Mouse (Mus musculus) heart, postnatal 0 days (tissue): Measurements from ENCODE around the gene Dgat2. TPM values are rescaled to one million over a fixed set of nuclear protein-coding genes. Genes with fewer than 3 reads are reported as not detected.

Experiments used
- ATAC-seq: fragments of 200-750 bp; cut with Nextera tagmentation; 2 replicates; pipeline ENCODE4 v1.8.0; 2017; ENCODE audit warnings: low read depth, moderate number of reproducible peaks, moderate library complexity; ENCODE audit not compliant: insufficient read depth
- DNase-seq: peaks from one replicate; pipeline ENCODE4 v3.0.0-alpha.2; 2016; ENCODE audit warnings: low spot score
- H3K27ac ChIP-seq: fragments of 300-500 bp; sonication (generic); 2 replicates; pipeline ENCODE4 v1.5.1; 2014; ENCODE audit warnings: low read depth, mild to moderate bottlenecking
- H3K27me3 ChIP-seq: fragments of 300-500 bp; sonication (generic); 2 replicates; pipeline ENCODE4 v1.6.1; 2014; ENCODE audit warnings: low read length, mixed read lengths; ENCODE audit not compliant: control insufficient read depth, insufficient read depth
- H3K36me3 ChIP-seq: fragments of 300-500 bp; sonication (generic); replicated peaks from 2 replicates; pipeline ENCODE4 v1.6.1; 2014; ENCODE audit warnings: low read length, mixed read lengths; ENCODE audit not compliant: control insufficient read depth, insufficient read depth
- H3K4me1 ChIP-seq: fragments of 300-500 bp; sonication (generic); 2 replicates; pipeline ENCODE4 v1.6.1; 2014; ENCODE audit warnings: antibody characterized with exemption; ENCODE audit not compliant: control insufficient read depth, insufficient read depth
- H3K4me2 ChIP-seq: fragments of 300-500 bp; sonication (generic); 2 replicates; pipeline ENCODE4 v1.6.1; 2014; ENCODE audit warnings: low read depth, mild to moderate bottlenecking, low read length, moderate library complexity
- H3K4me3 ChIP-seq: fragments of 300-500 bp; sonication (generic); 2 replicates; pipeline ENCODE4 v1.5.1; 2014; ENCODE audit warnings: low read depth, low read length
- H3K9ac ChIP-seq: fragments of 300-500 bp; sonication (generic); replicated peaks from 2 replicates; pipeline ENCODE4 v1.6.1; 2014; ENCODE audit warnings: low read depth, low read length, mixed read lengths
- H3K9me3 ChIP-seq: fragments of 300-500 bp; sonication (generic); replicated peaks from 2 replicates; pipeline ENCODE4 v1.6.1; 2016; ENCODE audit warnings: low read length; ENCODE audit not compliant: control insufficient read depth
- CTCF ChIP-seq: IDR thresholded peaks from 2 replicates; pipeline ENCODE4 v1.5.1; 2016; ENCODE audit warnings: antibody characterized with exemption, control low read depth, low read depth
- EP300 ChIP-seq: IDR thresholded peaks from 2 replicates; pipeline ENCODE4 v1.6.1; 2016; ENCODE audit warnings: antibody characterized with exemption, low read depth
- WGBS: fragments of 180-500 bp; shearing (Covaris S2); extraction: QIAGEN DNeasy Blood & Tissue Kit; methylation state at CpG from one replicate; pipeline ENCODE4 v1.1.7; 2014; 5-methylcytosine and 5-hydroxymethylcytosine counted together
- polyA plus RNA-seq: library from polyadenylated mRNA; unstranded; fragments of >200 nt; fragmentation: Nextera tagmentation; extraction: Ambion mirVana; gene quantifications from 2 replicates; pipeline ENCODE4 v1.2.1, GENCODE M21; 2015
- total RNA-seq: library from RNA; depleted of rRNA; stranded (reverse); fragments of >200 nt; gene quantifications from 2 replicates; pipeline ENCODE4 v1.2.3, GENCODE M21; 2014; ENCODE audit warnings: low replicate concordance; rRNA removed

Dgat2 gene
- 114 and 121 TPM in 2 replicates for total RNA-seq
- polyA plus RNA-seq = 112 and 115 TPM in 2 replicates

GRCm38 (mm10) chr7:99182432-99183172 lies at the start of gene Dgat2:
Dgat2 (minus strand) TSS chr7:99182719.
- Histone ChIP-seq H3K4me2 (peak within 1 kb of the TSS; percentile 98), H3K4me3 (peak within 1 kb of the TSS; percentile 66), H3K9me3 (no peaks in the 10 kb centered on the region), H3K9ac (peak within 1 kb of the TSS; percentile 76), H3K36me3 (no peaks in the 10 kb centered on the region), H3K27ac (peak within 1 kb of the TSS; percentile 87), H3K27me3 (no peaks in the 10 kb centered on the region), H3K4me1 (peaks cover 12% of the 10 kb centered on the region; the same call in 1 of the 2 replicates)
- TF ChIP-seq EP300 (peak; percentile 90), CTCF (no peak)
- 1% methylated on average over 62 of the region's 63 CpGs for WGBS
- DNase-seq (peak; percentile 90), ATAC-seq (peak; percentile 94)

DNA sequence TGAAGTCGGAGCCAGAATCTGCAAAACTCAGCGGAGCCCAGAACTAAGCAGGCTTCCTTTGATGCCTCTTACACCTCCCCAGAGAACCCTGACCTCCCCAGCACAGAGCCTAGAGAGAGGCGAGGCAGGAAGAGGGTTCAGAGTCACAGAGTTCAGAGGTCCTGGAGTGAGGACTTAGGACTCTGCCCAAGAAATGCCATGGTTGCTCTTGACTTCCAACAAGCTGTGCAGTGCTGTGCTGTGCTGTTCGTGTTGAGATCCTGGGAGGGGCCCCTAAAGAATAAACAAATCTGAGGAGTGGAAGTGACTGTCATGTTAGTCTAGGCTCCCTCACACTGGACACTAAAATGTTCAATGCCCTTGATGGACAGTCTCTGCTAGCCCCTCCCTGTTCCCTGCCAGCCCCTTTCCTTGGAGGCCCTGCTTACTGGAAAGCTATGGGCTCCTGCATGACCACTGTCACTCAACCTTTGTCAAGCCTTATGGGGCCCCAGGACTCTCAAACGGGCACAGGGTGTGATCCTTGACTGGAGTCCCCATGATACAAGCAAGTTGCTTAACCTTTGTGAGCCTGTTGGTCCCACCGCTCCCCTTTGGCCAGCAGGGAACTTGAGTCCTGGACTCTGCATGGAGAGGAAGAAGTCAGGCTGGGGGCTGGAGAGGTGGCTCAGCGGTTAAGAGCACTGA lies 47.7 kb upstream of the Dgat2 start:
- WGBS = 75% methylated on average over 7 of the region's 7 CpGs
- Histone ChIP-seq H3K4me2 (no peak overlapping the region), H3K4me1 (no peaks in the 10 kb centered on the region), H3K36me3 (no peaks in the 10 kb centered on the region), H3K4me3 (no peak overlapping the region), H3K27me3 (no peaks in the 10 kb centered on the region), H3K27ac (no peak overlapping the region), H3K9ac (no peak overlapping the region), H3K9me3 (no peaks in the 10 kb centered on the region)
- DNase-seq (no peak), ATAC-seq (no peak)
- TF ChIP-seq CTCF (no peak), EP300 (no peak)

DNA sequence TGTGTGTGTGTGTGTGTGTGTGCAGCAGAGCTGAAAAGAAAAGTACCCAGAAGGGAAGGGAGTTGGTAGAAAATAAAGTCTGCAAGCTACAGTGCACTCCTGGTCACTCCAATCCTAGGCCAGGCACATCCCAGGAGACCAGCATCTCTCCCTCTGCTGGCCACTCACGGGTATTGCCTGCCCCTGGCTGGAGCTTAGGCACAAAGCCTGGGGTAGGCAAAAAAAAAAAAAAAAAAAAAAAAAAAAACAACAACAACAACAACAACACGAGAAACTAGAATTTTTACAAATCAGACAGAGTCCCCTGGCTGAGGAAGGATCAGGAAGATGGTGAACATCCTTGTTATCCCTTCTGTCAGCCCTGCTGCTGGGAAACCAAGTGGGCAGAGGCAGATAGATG lies 46.9 kb upstream of the Dgat2 start:
- Histone ChIP-seq H3K4me1 (no peaks in the 10 kb centered on the region), H3K27me3 (no peaks in the 10 kb centered on the region), H3K4me3 (no peak overlapping the region), H3K27ac (no peak overlapping the region), H3K36me3 (no peaks in the 10 kb centered on the region), H3K4me2 (no peak overlapping the region), H3K9ac (no peak overlapping the region), H3K9me3 (no peaks in the 10 kb centered on the region)
- ATAC-seq (peak; percentile 70), DNase-seq (peak; percentile 70)
- WGBS = 13% methylated on average over 2 of the region's 2 CpGs
- TF ChIP-seq EP300 (no peak), CTCF (peak; percentile 75)

DNA sequence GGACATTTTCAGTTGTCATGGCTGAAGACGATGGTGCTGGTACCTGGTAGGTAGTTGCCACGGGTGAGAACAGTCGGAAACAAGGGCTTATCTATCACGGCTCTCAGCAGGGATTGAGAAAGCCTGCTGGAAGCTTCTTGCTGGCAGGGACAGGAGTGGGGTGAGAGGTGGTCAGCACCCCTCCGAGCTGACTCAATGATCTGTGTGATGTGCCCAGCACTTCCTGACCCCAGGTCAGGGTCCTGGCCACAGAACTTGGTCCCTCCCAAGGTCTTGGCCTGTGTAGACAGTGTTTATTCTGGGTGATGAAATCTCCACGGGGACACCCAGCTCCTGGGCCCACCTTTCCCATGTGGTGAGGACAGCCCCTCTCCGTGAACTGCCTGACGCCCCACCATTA lies 46.3 kb upstream of the Dgat2 start:
- Histone ChIP-seq H3K4me1 (no peaks in the 10 kb centered on the region), H3K27me3 (no peaks in the 10 kb centered on the region), H3K9me3 (no peaks in the 10 kb centered on the region), H3K36me3 (no peaks in the 10 kb centered on the region), H3K4me3 (no peak overlapping the region), H3K9ac (no peak overlapping the region), H3K27ac (no peak overlapping the region), H3K4me2 (no peak overlapping the region)
- WGBS = 74% methylated on average over 8 of the region's 8 CpGs
- no peak for TF ChIP-seq EP300
- no peak for TF ChIP-seq CTCF
- no peak for DNase-seq
- ATAC-seq = no peak

GRCm38 (mm10) chr7:99227267-99227666 lies 44.7 kb upstream of the Dgat2 start:
- Histone ChIP-seq H3K27me3 (no peaks in the 10 kb centered on the region), H3K4me1 (no peaks in the 10 kb centered on the region), H3K9ac (no peak overlapping the region), H3K4me3 (no peak overlapping the region), H3K9me3 (no peaks in the 10 kb centered on the region), H3K4me2 (no peak overlapping the region), H3K36me3 (no peaks in the 10 kb centered on the region), H3K27ac (no peak overlapping the region)
- ATAC-seq = no peak
- no peak for DNase-seq
- TF ChIP-seq EP300 = no peak
- TF ChIP-seq CTCF = no peak
- 97% methylated on average over 4 of the region's 4 CpGs for WGBS
